Mouse (Mus musculus): Measurements from ENCODE around the gene Sympk.

Sympk gene

DNA sequence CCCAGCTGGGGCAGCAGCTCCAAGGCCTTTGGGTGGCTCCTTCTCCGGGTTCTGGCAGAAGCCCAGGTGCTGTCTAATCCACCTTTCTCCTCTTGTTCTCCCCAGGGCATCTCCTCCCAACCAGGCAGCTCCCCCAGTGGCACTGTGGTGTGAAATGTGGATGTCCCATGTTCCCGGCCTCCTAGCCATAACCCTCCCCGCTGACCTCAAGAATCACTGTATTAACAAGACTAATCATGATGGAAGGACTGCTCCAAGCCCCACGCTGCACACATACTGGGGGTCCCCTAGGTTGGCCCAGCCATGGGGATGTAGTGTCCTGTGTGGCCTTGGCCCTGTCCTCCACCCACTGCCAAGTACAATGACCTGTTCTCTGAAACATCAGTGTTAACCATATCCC, 58.0 kb downstream of the Sympk start:
- DNase-seq (ENCODE audit: inconsistent age in 2 of 2, low spot score in 1 of 2), result peak; percentile 62 to 74

DNA sequence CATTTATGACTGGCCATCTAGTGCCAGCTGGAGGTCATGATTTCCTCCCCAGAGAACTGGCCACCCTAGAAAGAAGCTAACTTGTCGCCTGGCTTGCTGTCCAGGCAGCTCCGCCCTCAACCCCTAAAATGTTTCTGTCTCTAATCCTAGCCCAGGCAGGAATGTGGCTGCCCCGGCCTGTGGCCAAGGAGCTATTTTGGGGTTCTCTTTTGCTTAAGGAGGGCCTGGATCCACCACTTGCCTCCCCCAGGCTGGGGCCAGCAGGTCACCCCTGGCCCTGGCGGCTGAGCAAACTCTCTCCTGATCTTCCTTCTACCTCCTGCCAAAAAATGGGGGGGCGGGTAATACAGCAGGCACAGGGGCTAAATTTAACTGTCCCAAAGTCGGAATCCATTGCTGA, 58.9 kb downstream of the Sympk start:
- DNase-seq (ENCODE audit: inconsistent age in 2 of 2, low spot score in 1 of 2), result peak; percentile 60 to 82

DNA sequence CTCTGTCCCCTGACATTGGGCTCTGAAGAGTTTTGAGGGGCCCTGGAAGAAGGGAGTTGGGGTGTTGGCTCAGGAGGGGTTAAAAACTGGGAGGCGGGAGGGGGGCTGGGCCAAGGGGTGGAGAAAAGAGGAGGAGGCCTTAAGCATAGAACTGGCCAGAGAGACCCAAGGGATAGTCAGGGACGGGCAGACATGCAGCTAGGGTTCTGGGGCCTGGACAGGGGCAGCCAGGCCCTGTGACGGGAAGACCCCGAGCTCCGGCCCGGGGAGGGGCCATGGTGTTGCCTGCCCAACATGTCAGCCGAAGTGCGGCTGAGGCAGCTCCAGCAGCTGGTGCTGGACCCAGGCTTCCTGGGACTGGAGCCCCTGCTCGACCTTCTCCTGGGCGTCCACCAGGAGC, 59.5 kb downstream of the Sympk start, which contains the start of gene Dmpk:
Dmpk (plus strand) TSS at position 149 of the 400 bp plus-strand sequence.
- DNase-seq (ENCODE audit: inconsistent age in 2 of 2, low spot score in 1 of 2), result peak; percentile 78 to 91

DNA sequence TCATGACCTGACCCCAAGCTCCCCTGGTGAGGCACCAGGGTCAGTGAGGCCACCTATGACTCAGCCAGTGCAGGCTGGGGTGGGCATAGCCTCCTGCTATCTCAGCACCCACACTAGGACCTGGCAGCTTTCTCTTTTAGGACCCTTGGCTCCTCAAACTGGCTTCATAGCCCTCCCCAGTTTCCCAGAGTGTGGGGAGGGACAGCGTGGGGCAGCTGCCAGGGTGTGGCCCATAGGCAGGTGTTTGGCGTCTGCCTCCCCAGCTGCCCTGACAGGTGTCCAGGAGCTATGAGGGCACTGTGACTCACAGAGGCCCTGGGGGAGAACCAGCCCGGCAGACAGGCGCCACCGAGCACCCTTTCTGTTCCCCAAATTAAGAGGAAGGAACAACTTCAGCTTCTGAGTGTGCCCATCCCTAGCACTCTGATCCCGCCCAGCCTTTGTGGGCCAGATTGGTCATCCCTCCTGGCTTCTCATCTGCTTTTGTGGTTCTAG, 60.1 kb downstream of the Sympk start:
- peak; percentile 73 to 89 for DNase-seq (ENCODE audit: inconsistent age in 2 of 2, low spot score in 1 of 2)

DNA sequence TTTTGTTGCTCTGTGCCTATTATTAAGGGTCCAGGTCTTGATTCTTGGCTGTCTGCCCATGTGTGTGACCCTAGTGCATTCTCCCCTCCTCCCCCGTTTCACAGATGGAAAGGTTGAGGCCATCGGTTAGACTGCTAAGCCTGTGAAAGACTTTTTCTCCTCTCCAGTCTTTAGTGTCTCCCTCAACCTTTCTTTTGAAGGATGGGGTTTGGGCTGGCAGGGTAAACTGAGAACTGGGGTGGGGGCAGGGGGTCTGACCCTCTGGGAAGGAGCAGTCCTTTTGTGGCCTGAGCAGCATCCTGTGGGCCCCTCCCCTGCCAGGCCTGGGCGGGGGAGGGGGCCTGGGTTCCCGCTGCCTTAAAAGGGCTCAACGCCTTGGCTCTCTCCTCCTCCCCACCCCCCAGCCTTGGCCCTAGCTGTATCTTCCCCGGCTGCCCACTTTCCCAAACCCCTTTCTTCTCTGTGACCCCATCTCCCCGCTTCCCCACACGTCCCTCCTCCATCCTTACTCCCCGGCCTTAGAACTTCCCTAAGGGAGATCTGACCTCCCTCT, 60.8 kb downstream of the Sympk start:
- peak; percentile 40 to 69 for DNase-seq (ENCODE audit: inconsistent age in 2 of 2, low spot score in 1 of 2)

DNA sequence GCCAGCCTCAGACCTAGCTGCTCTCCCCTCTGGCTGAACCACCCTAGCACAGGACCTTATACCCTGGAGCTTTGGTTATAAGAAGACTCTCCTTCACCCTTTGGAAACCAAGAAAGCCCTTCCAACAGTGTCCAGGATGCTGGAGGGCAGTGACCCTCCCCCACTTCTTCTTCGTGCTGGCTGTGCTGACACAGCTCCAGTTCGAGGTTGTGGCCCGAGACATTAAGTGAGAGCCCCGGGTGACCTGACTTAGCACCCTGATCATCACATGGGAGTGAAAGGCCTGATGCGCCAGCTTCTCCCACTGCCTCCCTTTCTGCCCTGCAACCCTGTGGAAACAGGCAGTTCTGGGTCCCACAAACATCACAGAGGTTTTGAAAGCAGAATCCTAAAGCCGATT, 61.3 kb downstream of the Sympk start:
- peak; percentile 57 to 80 for DNase-seq (ENCODE audit: inconsistent age in 2 of 2, low spot score in 1 of 2)

DNA sequence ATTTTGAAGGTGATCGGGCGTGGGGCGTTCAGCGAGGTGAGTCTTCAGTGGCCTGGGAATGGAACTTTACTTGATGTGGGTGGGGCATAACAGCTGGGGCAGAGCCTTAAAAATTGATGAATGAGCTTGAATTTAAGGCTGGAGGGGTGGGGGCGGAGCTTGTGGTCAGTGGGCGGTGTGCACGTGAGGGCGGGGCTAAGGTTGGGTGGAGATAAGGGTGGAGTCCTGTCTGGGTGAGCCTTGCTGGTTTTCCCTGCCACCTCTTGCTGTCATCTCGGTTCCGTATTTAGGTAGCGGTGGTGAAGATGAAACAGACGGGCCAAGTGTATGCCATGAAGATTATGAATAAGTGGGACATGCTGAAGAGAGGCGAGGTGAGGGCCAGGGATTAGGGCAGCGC, 61.9 kb downstream of the Sympk start:
- DNase-seq (ENCODE audit: inconsistent age in 2 of 2, low spot score in 1 of 2), result peak; percentile 83 to 93

DNA sequence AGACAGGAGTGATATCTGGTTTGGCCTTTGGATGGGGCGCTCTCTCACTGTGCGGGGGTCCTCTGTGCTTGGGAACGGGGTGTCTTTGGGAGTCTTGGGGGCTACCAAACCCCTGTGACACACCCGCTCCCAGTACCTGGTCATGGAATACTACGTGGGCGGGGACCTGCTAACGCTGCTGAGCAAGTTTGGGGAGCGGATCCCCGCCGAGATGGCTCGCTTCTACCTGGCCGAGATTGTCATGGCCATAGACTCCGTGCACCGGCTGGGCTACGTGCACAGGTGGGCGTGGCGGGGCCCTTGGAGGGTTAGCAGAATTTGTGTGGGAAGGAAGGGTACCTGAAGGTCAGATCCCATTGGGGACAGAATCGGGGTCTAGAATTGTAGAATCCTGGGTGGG, 62.6 kb downstream of the Sympk start:
- DNase-seq (ENCODE audit: inconsistent age in 2 of 2, low spot score in 1 of 2), result peak; percentile 43 to 53

DNA sequence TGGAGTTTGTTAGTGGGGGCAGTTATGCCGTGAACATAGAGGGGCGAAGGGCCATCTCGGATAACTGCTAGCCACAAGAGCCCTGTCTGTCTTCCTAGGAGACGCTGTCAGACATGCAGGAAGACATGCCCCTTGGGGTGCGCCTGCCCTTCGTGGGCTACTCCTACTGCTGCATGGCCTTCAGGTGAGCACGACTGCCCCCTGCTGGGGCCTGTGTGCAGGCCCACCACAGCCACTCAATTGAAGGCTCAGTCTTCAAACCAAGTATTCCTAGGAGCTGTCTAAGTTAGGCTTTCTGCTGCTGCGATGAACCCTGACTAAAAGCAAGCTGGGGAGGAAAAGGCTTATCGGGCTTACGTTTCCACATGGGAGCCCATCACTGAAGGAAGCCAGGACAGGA, 64.6 kb downstream of the Sympk start:
- DNase-seq (ENCODE audit: inconsistent age in 2 of 2, low spot score in 1 of 2), result peak; percentile 70 to 84

DNA sequence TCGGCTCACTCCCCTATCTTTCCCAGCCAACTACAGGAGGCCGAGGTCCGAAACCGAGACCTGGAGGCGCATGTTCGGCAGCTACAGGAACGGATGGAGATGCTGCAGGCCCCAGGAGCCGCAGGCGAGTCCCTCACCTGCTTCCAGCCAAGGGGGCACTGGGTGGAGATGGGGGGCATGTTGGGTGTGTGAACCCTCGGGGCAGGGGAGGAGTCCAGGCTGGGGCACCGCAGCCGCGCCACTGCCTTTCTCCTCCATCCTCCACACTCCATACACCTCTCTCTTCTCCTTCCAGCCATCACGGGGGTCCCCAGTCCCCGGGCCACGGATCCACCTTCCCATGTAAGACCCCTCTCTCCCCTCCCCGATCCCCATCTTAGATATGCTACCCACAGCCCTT, 67.7 kb downstream of the Sympk start:
- peak in 1 of 2 experiments; percentile 55 for DNase-seq (ENCODE audit: inconsistent age in 2 of 2, low spot score in 1 of 2)

DNA sequence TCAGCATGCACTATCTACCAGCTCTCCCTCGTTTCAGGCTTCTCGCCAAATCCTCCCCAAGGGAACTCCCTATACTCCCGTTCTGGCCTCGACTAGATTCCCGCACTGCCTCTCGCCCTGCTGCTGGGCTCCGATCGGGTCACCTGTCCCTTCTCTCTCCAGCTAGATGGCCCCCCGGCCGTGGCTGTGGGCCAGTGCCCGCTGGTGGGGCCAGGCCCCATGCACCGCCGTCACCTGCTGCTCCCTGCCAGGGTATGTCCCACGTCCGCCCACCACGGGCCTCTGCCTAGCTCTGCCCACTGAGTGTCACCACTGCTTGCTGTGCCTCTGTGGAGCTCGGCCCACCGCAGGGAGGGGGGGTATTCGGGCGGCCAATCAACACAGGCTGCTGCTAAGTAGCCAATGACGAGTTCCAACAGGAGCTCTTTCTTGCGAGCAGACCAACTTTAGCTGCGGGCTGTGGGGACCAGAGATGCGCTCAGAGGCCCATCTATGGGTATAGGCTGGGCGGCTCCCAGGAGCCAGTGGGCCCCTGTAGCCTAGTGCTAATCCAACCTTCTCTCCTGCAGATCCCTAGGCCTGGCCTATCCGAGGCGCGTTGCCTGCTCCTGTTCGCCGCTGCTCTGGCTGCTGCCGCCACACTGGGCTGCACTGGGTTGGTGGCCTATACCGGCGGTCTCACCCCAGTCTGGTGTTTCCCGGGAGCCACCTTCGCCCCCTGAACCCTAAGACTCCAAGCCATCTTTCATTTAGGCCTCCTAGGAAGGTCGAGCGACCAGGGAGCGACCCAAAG, 68.4 kb downstream of the Sympk start:
- DNase-seq (ENCODE audit: inconsistent age in 2 of 2, low spot score in 1 of 2), result peak; percentile 84 to 87

DNA sequence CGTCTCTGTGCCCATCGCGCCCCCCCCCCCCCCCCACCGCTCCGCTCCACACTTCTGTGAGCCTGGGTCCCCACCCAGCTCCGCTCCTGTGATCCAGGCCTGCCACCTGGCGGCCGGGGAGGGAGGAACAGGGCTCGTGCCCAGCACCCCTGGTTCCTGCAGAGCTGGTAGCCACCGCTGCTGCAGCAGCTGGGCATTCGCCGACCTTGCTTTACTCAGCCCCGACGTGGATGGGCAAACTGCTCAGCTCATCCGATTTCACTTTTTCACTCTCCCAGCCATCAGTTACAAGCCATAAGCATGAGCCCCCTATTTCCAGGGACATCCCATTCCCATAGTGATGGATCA, 69.0 kb downstream of the Sympk start:
- DNase-seq (ENCODE audit: inconsistent age in 2 of 2, low spot score in 1 of 2), result peak; percentile 91 to 96

DNA sequence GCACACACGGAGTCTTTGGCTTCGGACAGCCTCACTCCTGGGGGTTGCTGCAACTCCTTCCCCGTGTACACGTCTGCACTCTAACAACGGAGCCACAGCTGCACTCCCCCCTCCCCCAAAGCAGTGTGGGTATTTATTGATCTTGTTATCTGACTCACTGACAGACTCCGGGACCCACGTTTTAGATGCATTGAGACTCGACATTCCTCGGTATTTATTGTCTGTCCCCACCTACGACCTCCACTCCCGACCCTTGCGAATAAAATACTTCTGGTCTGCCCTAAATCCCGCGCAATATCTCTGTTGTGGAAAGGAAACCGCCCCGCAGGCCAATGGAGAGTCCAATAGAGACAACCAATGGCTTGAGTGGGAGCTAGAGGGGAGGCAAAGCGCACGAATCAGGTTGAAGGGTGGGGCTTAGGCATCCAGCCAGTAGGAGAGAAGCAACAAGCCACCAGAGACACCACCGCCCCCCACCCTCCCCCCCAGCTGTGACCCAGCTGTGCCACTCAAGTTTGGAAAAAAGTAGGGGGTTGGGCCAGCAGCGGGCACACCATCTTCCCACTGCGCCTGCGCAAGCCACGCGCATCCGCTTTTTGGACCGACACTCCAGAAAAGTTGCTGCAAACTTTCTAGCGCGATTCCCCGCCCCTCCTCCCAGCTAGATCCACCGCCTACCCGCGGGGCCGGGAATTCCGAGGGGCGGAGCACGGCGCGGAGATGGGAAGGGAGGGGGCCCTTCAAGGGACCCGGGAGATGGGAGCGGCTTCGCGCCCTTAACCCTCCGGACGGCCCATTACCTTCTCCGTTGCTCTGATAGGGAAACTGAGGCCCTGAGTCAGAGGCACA, 69.6 kb downstream of the Sympk start:
- DNase-seq (ENCODE audit: inconsistent age in 2 of 2, low spot score in 1 of 2), result peak; percentile 99

DNA sequence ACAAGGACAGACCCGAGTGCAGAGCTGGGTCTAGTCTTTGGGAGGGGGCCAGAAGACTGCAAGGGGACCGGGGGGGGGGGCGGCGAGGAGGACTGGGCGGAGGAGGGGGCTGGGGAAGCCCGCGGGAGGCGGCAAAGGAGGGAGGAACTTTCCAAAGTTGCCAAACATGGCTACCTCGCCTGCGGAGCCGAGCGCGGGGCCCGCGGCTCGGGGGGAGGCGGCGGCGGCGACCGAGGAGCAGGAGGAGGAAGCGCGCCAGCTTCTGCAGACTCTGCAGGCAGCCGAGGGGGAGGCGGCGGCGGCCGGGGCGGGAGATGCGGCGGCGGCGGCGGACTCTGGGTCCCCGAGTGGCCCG, 70.3 kb downstream of the Sympk start, which contains the start of gene Six5:
Six5 (plus strand) TSS at position 124 of the 355 bp plus-strand sequence.
- peak in 1 of 2 experiments; percentile 76 for DNase-seq (ENCODE audit: inconsistent age in 2 of 2, low spot score in 1 of 2)

DNA sequence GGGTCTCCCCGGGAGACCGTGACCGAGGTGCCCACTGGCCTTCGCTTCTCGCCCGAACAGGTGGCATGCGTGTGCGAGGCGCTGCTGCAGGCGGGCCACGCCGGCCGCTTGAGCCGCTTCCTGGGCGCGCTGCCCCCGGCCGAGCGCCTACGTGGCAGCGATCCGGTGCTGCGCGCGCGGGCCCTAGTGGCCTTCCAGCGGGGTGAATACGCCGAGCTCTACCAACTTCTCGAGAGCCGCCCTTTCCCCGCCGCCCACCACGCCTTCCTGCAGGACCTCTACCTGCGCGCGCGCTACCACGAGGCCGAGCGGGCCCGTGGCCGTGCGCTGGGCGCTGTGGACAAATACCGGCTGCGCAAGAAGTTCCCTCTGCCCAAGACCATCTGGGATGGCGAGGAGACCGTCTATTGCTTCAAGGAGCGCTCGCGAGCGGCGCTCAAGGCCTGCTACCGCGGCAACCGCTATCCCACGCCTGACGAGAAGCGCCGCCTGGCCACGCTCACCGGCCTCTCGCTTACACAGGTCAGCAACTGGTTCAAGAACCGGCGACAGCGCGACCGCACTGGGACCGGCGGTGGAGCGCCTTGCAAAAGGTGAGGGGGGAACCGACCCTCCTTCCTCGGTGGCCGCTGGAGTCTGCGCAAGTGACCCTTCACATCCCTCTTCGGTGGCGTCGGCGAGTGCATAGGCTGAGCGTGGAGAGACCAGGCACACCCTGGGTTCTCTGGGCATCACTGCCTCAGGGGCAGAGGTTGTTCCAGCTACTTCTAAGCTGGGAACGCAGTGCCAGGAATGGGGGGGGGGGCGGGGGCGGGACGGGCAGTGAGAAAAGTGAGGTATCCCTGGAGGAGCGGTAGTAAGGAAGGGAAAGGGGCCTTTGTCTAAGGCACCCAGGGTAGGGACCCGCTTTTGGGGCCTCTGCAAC, 70.9 kb downstream of the Sympk start:
- DNase-seq (ENCODE audit: inconsistent age in 2 of 2, low spot score in 1 of 2), result peak; percentile 81 to 92

DNA sequence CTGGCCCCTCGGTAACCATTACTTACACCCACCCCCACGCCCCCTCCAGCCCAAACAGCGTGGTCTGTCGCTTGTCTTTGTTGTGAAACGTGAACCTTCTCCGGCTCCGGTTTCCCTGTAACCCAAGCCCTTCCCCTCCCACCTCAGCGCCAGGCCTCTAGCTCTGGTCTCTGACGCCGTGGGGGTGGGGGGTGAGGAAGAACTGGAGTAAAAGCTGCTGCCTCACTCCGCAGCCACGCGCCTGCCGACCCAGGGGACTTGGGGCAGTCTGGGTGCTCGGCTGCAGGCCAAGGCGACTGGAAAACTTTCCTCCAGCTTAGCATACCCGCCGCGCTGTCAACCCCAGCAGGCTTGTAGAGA, 71.6 kb downstream of the Sympk start:
- DNase-seq (ENCODE audit: inconsistent age in 2 of 2, low spot score in 1 of 2), result peak; percentile 82 to 89

DNA sequence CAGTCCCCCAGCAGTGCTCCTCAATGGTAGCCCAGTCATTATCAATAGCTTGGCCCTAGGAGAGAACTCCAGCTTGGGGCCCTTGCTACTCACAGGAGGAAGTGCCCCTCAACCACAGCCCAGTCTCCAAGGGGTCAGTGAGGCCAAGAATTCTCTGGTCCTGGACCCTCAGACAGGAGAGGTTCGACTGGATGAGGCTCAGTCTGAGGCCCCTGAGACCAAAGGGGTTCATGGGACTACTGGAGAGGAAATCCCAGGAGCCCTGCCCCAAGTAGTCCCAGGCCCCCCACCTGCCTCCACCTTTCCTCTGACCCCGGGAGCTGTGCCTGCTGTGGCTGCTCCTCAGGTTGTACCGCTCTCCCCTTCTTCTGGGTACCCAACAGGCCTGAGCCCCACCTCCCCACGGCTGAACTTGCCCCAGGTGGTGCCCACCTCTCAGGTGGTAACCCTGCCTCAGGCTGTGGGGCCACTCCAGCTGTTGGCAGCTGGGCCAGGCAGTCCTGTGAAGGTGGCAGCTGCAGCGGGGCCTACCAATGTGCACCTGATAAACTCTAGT, 72.3 kb downstream of the Sympk start:
- peak in 1 of 2 experiments; percentile 51 for DNase-seq (ENCODE audit: inconsistent age in 2 of 2, low spot score in 1 of 2)

DNA sequence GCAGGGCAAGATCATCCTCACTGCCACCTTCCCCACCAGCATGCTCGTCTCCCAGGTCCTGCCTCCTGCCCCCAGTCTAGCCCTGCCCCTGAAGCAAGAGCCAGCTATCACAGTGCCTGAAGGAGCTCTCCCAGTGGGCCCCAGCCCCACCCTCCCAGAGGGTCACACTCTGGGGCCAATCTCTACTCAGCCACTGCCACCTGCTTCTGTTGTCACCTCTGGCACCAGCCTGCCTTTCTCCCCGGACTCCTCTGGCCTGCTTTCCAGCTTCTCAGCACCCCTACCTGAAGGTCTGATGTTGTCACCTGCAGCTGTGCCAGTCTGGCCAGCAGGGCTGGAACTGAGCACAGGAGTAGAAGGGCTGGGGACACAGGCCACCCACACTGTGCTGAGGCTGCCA, 73.0 kb downstream of the Sympk start:
- peak in 1 of 2 experiments; percentile 31 for DNase-seq (ENCODE audit: inconsistent age in 2 of 2, low spot score in 1 of 2)

DNA sequence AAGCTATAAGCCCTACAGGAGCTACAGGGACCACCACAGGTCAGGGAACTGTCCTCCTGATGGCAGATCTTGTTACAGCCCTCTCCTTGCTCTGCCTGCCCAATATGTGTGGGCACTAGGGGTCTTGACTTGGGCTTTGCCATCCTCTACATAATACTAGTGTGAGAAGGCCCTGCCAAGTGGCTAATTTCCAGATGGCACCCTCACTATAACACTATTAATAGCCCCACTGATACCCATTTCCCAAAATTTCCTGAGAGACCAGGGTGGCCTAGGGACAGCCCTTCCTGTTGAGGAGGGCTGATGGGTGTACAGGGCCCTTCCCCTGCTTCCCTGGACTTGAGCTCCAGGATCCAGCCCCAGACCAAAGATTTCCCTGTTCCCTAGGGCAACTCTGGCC, 73.7 kb downstream of the Sympk start:
- DNase-seq (ENCODE audit: inconsistent age in 2 of 2, low spot score in 1 of 2), result peak in 1 of 2 experiments; percentile 35

DNA sequence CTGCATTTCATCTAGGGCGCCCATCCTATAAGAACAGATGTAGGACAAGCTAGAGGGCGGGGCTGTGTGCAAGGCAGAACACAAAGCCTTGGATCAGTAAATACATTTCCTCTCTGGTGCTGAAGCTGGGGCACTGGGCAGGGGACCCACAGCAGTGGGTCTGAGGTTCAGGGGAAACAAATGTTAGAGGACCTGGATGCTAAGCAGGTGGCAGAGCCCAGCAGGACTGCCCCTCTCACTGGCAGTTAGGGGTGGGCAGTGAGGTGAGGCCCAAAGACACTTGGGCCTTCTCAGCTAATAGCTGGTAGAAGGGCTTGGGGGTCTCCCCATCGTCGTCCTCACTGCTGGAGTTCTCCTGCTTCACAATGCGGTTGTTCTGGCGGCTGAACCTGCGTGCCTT, 74.6 kb downstream of the Sympk start:
- DNase-seq (ENCODE audit: inconsistent age in 2 of 2, low spot score in 1 of 2), result no peak

Measured in adrenal gland, adult (tissue).